ENCODE assay signal across 8 mouse cellular contexts in the genomic region with DNA sequence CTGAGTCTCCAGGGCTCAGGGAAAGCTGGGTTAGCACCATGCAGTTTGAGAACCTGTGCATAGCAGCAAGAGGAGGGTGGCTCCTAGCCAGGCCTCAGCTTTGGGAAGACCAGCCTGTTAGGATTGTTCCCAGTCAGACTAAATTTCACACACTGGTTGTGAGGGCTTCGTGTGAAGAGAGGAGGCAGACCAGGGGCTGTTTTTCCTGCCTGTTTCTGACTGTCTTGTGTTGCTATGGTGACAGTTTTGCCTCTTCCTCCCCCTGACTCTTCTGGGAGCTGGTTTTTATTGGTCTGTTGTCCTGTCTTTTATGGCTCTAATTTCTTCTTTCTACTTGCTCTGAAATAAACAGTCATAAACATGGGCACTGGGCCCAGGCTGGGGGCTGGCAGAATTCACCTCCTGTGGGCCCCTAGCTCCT. TPM values are rescaled to one million over a fixed set of nuclear protein-coding genes. Genes with fewer than 3 reads are reported as not detected.
DNase-seq lines count a peak whose midpoint lies in the region; ATAC-seq and TF ChIP-seq lines count a peak whose summit lies in the region.

No protein-coding gene starts in this region.

- H3K36me3 ChIP-seq in heart, embryonic 15.5 days, result no peaks in the 10 kb centered on the region

- no peak for TF ChIP-seq CTCF in left cerebral cortex, adult 2 months (IDR thresholded peaks at IDR 0.05)

- no peaks in the 10 kb centered on the region for H3K27me3 ChIP-seq in heart, embryonic 15.5 days

- H3K4me1 ChIP-seq in heart, embryonic 15.5 days (replicated peaks), result peaks cover 57% of the 10 kb centered on the region

- peak; percentile 51 to 62 for DNase-seq in left cerebral cortex, adult 2 months (ENCODE audit: extremely low spot score in 1 of 2, low spot score in 2 of 2)
- DNase-seq in left cerebral cortex, adult 11 months (ENCODE audit: low spot score), result no peak
- DNase-seq in cerebellum, postnatal 10 days, result peak; percentile 62 to 64
- DNase-seq in left cerebral cortex, postnatal 36 days (ENCODE audit: low spot score in 2 of 2), result peak; percentile 52 to 63
- no peak for DNase-seq in gastrocnemius, postnatal 25 days
- no peak for DNase-seq in ovary, postnatal 36 days (ENCODE audit: low spot score)

- 4% methylated on average over 1 of the region's 1 CpGs for WGBS in heart, embryonic 15.5 days

- no peaks in the 10 kb centered on the region for H3K9me3 ChIP-seq in heart, embryonic 15.5 days (replicated peaks)

- H3K4me2 ChIP-seq in heart, embryonic 15.5 days, result peak overlapping the region; percentile 83

- ATAC-seq in heart, embryonic 15.5 days (replicated peaks; ENCODE audit: insufficient number of reproducible peaks, insufficient read depth, low FRiP score, low read depth), result peak; percentile 32; the same call in 1 of the 2 replicates
- ATAC-seq in monocyte, adult 5-6 weeks (replicated peaks; ENCODE audit: insufficient number of reproducible peaks, low FRiP score, low TSS enrichment, poor library complexity, severe bottlenecking), result peak; percentile 6; the same call in 1 of the 2 replicates

- peak overlapping the region; percentile 96; the same call in 1 of the 2 replicates for H3K9ac ChIP-seq in heart, embryonic 15.5 days

- H3K27ac ChIP-seq in left cerebral cortex, adult 2 months, result peak overlapping the region; percentile 99
- peak overlapping the region; percentile 86; the same call in 1 of the 2 replicates for H3K27ac ChIP-seq in heart, embryonic 15.5 days

- peak overlapping the region; percentile 99 for H3K4me3 ChIP-seq in left cerebral cortex, adult 2 months
- peak overlapping the region; percentile 95 for H3K4me3 ChIP-seq in heart, embryonic 15.5 days

- intact Hi-C loops in left cerebral cortex, adult 2 months (cut with DNase I), result loop anchor here (2.0 kb wide), 3 partner anchors 23 to 49 kb away; no protein-coding TSS in a partner anchor
- intact Hi-C loops in left cerebral cortex, postnatal 36 days (cut with DNase I), result loop anchor here (2.0 to 5.0 kb wide), 4 partner anchors 39 to 85 kb away; no protein-coding TSS in a partner anchor

RNA-seq across cellular contexts. Expression of a gene that starts 1.4 kb away (rescaled TPM):
- 100 to 1,000 TPM; 174 to 176 TPM for total RNA-seq in left cerebral cortex, adult 2 months (2021)
- polyA plus RNA-seq in heart, embryonic 15.5 days (2015; fragmentation: Nextera tagmentation; extraction: Ambion mirVana), result 22.3 and 23.9 TPM in 2 replicates
- 100 to 1,000 TPM; 185 to 197 TPM for total RNA-seq in left cerebral cortex, postnatal 36 days (2021)
- total RNA-seq in monocyte, adult 5-6 weeks (2017), result 246 to 301 TPM (median 285 TPM) in 3 replicates
- total RNA-seq in gastrocnemius, postnatal 25 days (2021), result 1 to 10 TPM; 4.6 to 6.5 TPM

Comparison
In these comparisons a context has a peak if more than half of its experiments do, and no peak if none do; other contexts are left out.
1. DNase-seq: peak in left cerebral cortex, adult 2 months (2 of 2), cerebellum, postnatal 10 days (2 of 2) and left cerebral cortex, postnatal 36 days (2 of 2); none in left cerebral cortex, adult 11 months (single experiment), gastrocnemius, postnatal 25 days (single experiment) and ovary, postnatal 36 days (single experiment).
2. RNA of a gene that starts 1.4 kb away (total RNA-seq): 246 to 301 TPM in monocyte, adult 5-6 weeks, 185 to 197 TPM in left cerebral cortex, postnatal 36 days and 174 to 176 TPM in left cerebral cortex, adult 2 months; 4.6 to 6.5 TPM in gastrocnemius, postnatal 25 days; every median in the first group is over 10 times any median in the second.